Mouse (Mus musculus) midbrain, embryonic 11.5 days (tissue): ENCODE measurements around the gene Whamm. TPM values are rescaled to one million over a fixed set of nuclear protein-coding genes. Genes with fewer than 3 reads are reported as not detected.

Source experiments
- ATAC-seq: fragments of 200-750 bp; cut with Nextera tagmentation; 2 replicates; pipeline ENCODE4 v1.8.0; 2017; ENCODE audit warnings: moderate TSS enrichment, moderate library complexity; ENCODE audit not compliant: low FRiP score
- DNase-seq: peaks from one replicate; pipeline ENCODE4 v3.0.0; 2015; ENCODE audit warnings: low spot score; ENCODE audit errors: missing footprints
- H3K27ac ChIP-seq: fragments of 300-500 bp; sonication (generic); 2 replicates; pipeline ENCODE4 v1.5.1; 2014; ENCODE audit warnings: low read depth, low read length
- H3K27me3 ChIP-seq: fragments of 300-500 bp; sonication (generic); 2 replicates; pipeline ENCODE4 v1.6.1; 2014; ENCODE audit warnings: mild to moderate bottlenecking, low read length, moderate library complexity, mixed read lengths; ENCODE audit not compliant: control insufficient read depth, insufficient read depth
- H3K36me3 ChIP-seq: fragments of 300-500 bp; sonication (generic); 2 replicates; pipeline ENCODE4 v1.6.1; 2014; ENCODE audit warnings: mild to moderate bottlenecking, low read length, moderate library complexity, mixed read lengths; ENCODE audit not compliant: control insufficient read depth, insufficient read depth
- H3K4me1 ChIP-seq: fragments of 300-500 bp; sonication (generic); 2 replicates; pipeline ENCODE4 v1.6.1; 2014; ENCODE audit warnings: low read length; ENCODE audit not compliant: control insufficient read depth, insufficient read depth
- H3K4me2 ChIP-seq: fragments of 300-500 bp; sonication (generic); 2 replicates; pipeline ENCODE4 v1.6.1; 2014; ENCODE audit warnings: mild to moderate bottlenecking, moderate library complexity
- H3K4me3 ChIP-seq: fragments of 300-500 bp; sonication (generic); 2 replicates; pipeline ENCODE4 v1.5.1; 2014; ENCODE audit warnings: low read depth, low read length
- H3K9ac ChIP-seq: fragments of 300-500 bp; sonication (generic); 2 replicates; pipeline ENCODE4 v1.6.1; 2014; ENCODE audit warnings: low read length
- H3K9me3 ChIP-seq: fragments of 300-500 bp; sonication (generic); 2 replicates; pipeline ENCODE4 v1.6.1; 2016; ENCODE audit warnings: low read length; ENCODE audit not compliant: control insufficient read depth
- WGBS: fragments of 180-500 bp; shearing (Covaris S2); extraction: QIAGEN DNeasy Blood & Tissue Kit; methylation state at CpG from one replicate; pipeline ENCODE4 v1.1.7; 2014; 5-methylcytosine and 5-hydroxymethylcytosine counted together
- polyA plus RNA-seq: library from polyadenylated mRNA; unstranded; fragments of >200 nt; fragmentation: Nextera tagmentation; extraction: Ambion mirVana; gene quantifications from 2 replicates; pipeline ENCODE4 v1.2.1, GENCODE M21; 2014

Gene Whamm
- polyA plus RNA-seq, 1 experiment from 2014 or later = 5.7 TPM

DNA sequence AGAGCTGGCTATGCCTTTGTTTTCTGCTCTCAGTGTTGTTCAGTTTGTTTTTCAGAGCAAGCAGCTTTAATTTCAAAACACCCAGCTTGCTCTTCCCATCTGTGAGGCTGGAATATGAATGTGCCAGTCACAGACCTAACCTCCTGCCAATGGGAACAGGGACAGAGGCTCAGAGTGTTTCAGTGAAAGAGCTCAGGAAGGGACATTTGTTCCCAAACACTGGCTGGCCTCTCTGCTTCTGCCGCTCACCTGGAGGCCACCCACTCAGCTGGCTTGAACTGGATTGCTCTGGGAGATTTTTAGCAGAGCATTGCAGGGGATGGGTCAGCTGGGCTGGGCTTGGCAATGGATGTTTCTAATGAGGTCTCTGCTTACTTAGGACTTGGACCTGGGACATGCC lies 30.1 kb upstream of the Whamm start:
- Histone ChIP-seq H3K36me3 (no peaks in the 10 kb centered on the region), H3K27me3 (no peaks in the 10 kb centered on the region), H3K27ac (no peak overlapping the region), H3K4me2 (no peak overlapping the region), H3K4me3 (no peak overlapping the region), H3K9ac (no peak overlapping the region), H3K4me1 (0 out of 2 replicates have a peak, but pooled peaks cover 2% of the 10 kb centered on the region), H3K9me3 (no peaks in the 10 kb centered on the region)
- WGBS = 75% methylated on average over 1 of the region's 1 CpGs
- ATAC-seq = no peak
- peak; percentile 61 for DNase-seq

GRCm38 (mm10) chr7:81541924-81542524 lies 29.0 kb upstream of the Whamm start:
- Histone ChIP-seq H3K27me3 (no peaks in the 10 kb centered on the region), H3K4me2 (no peak overlapping the region), H3K9me3 (no peaks in the 10 kb centered on the region), H3K27ac (no peak overlapping the region), H3K9ac (no peak overlapping the region), H3K36me3 (no peaks in the 10 kb centered on the region), H3K4me3 (no peak overlapping the region), H3K4me1 (0 out of 2 replicates have a peak, but pooled peaks cover 5% of the 10 kb centered on the region)
- 85% methylated on average over 7 of the region's 7 CpGs for WGBS
- DNase-seq (peak; percentile 51), ATAC-seq (no peak)

DNA sequence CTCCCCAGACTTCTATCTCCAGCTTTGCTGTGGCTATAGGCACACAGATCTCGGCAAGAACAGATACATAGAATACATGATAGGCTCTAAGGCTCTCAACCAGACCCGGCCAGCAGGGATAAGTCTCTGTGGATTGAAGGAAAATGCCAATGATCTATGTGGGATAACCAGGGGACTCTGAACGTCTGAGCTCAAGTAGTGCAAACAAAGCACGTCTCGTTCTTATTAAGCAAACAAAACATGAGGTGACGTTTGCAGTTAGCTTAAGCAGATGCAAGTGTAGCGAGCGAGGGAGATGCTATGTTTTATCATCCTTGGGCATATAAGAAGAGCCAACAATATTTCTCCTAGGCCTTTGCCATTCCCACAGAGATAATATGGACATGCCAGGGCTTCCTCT lies 28.1 kb upstream of the Whamm start:
- 0 out of 2 replicates have a peak, but pooled peaks cover 5% of the 10 kb centered on the region for H3K4me1 ChIP-seq
- 81% methylated on average over 8 of the region's 8 CpGs for WGBS
- no peak overlapping the region for H3K9ac ChIP-seq
- no peak overlapping the region for H3K4me2 ChIP-seq
- no peak overlapping the region for H3K4me3 ChIP-seq
- no peaks in the 10 kb centered on the region for H3K36me3 ChIP-seq
- no peaks in the 10 kb centered on the region for H3K27me3 ChIP-seq
- no peaks in the 10 kb centered on the region for H3K9me3 ChIP-seq
- ATAC-seq (no peak), DNase-seq (peak; percentile 8)
- H3K27ac ChIP-seq = no peak overlapping the region

- Histone ChIP-seq H3K4me3 (no peak overlapping the region), H3K27ac (no peak overlapping the region), H3K4me2 (no peak overlapping the region), H3K27me3 (no peaks in the 10 kb centered on the region), H3K9ac (no peak overlapping the region), H3K36me3 (no peaks in the 10 kb centered on the region), H3K4me1 (peaks cover 6% of the 10 kb centered on the region; the same call in 1 of the 2 replicates), H3K9me3 (no peaks in the 10 kb centered on the region)
- 75% methylated on average over 11 of the region's 11 CpGs for WGBS
- DNase-seq = no peak
- no peak for ATAC-seq
Measured at GRCm38 (mm10) chr7:81548864-81549263, 22.2 kb upstream of the Whamm start.

GRCm38 (mm10) chr7:81553589-81553988 lies 17.5 kb upstream of the Whamm start:
- Histone ChIP-seq H3K36me3 (no peaks in the 10 kb centered on the region), H3K4me1 (peaks cover 3% of the 10 kb centered on the region; the same call in 1 of the 2 replicates), H3K9me3 (no peaks in the 10 kb centered on the region), H3K4me3 (no peak overlapping the region), H3K4me2 (no peak overlapping the region), H3K27ac (no peak overlapping the region), H3K9ac (no peak overlapping the region), H3K27me3 (no peaks in the 10 kb centered on the region)
- DNase-seq (peak; percentile 64), ATAC-seq (no peak)
- 60% methylated on average over 4 of the region's 4 CpGs for WGBS

DNA sequence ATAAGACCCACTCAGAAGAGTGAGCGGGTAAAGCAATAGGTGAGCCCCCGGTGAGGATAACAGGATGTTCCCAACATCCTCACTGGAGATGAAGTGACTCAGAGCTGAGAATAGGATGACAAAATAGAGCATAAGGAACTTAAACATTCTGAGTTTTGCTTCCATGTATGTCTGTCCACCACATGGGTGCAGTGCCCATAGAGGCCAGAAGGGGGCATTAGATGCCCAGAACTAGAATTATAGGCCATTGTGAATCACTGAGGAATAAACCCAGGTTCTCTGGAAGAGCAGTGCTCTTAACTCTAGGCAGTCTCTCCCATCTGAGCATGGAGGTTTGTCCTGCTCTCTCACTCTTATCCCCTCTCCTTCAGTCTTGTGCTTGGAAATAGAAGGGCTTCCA lies 16.7 kb upstream of the Whamm start:
- no peaks in the 10 kb centered on the region for H3K27me3 ChIP-seq
- DNase-seq = peak; percentile 84
- 78% methylated on average over 2 of the region's 2 CpGs for WGBS

GRCm38 (mm10) chr7:81556839-81557238 lies 14.2 kb upstream of the Whamm start:
- 87% methylated on average over 4 of the region's 4 CpGs for WGBS
- H3K27me3 ChIP-seq = no peaks in the 10 kb centered on the region
- ATAC-seq (no peak), DNase-seq (peak; percentile 39)
- peaks cover 3% of the 10 kb centered on the region; the same call in 1 of the 2 replicates for H3K4me1 ChIP-seq
- no peak overlapping the region for H3K4me2 ChIP-seq
- no peaks in the 10 kb centered on the region for H3K9me3 ChIP-seq
- no peaks in the 10 kb centered on the region for H3K36me3 ChIP-seq
- no peak overlapping the region for H3K4me3 ChIP-seq
- H3K27ac ChIP-seq = no peak overlapping the region
- H3K9ac ChIP-seq = no peak overlapping the region

More for the DNA sequence above, 16.7 kb upstream of the Whamm start:
- H3K9ac ChIP-seq = no peak overlapping the region
- H3K9me3 ChIP-seq = no peaks in the 10 kb centered on the region
- no peak overlapping the region for H3K27ac ChIP-seq
- peaks cover 3% of the 10 kb centered on the region; the same call in 1 of the 2 replicates for H3K4me1 ChIP-seq
- ATAC-seq = no peak
- H3K4me2 ChIP-seq = no peak overlapping the region
- H3K36me3 ChIP-seq = no peaks in the 10 kb centered on the region
- H3K4me3 ChIP-seq = no peak overlapping the region

DNA sequence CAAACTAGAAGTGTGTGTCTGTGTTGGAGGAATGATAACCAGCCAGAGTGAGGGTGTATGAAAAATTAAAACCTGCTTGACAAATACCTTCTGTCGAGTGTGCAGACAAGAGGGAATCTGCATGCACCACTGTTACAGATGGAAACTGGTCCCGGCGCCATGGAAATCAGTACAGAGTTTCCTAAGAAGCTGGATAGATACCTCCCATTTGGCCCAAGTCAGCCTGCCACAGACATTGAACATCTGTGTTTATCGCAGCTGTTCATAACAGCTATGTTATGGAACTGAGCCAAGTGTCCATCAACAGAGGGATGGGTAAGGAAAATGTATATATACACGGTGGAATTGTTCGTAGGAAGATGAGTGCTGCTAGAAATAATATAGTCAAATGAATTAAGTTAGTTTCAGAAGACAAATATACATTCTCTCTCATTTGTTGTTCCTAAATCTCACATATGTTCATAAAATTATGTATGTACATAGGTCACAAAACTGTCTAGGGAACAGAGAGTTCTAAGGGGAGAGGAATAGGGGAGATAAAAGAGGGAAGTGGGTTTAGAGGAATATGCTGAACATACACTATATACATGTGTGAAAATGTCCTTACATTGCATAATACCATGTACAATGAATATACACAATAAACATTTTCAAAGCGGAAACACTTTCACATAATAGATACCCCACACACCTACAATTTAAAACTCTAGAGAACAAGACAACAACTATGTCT lies 13.6 kb upstream of the Whamm start:
- no peak overlapping the region for H3K4me3 ChIP-seq
- H3K9me3 ChIP-seq = no peaks in the 10 kb centered on the region
- H3K27me3 ChIP-seq = no peaks in the 10 kb centered on the region
- 87% methylated on average over 7 of the region's 7 CpGs for WGBS
- ATAC-seq (no peak), DNase-seq (peak; percentile 47)
- H3K36me3 ChIP-seq = no peaks in the 10 kb centered on the region
- no peak overlapping the region for H3K4me2 ChIP-seq
- no peak overlapping the region for H3K9ac ChIP-seq
- peaks cover 3% of the 10 kb centered on the region; the same call in 1 of the 2 replicates for H3K4me1 ChIP-seq
- no peak overlapping the region for H3K27ac ChIP-seq

GRCm38 (mm10) chr7:81557985-81558360 lies 13.1 kb upstream of the Whamm start:
- Histone ChIP-seq H3K4me1 (peaks cover 3% of the 10 kb centered on the region; the same call in 1 of the 2 replicates), H3K9me3 (no peaks in the 10 kb centered on the region), H3K4me3 (no peak overlapping the region), H3K36me3 (no peaks in the 10 kb centered on the region), H3K27me3 (no peaks in the 10 kb centered on the region), H3K27ac (no peak overlapping the region), H3K9ac (no peak overlapping the region), H3K4me2 (no peak overlapping the region)
- ATAC-seq (no peak), DNase-seq (peak; percentile 66)
- 77% methylated on average over 4 of the region's 4 CpGs for WGBS
